ENCODE assay signal across 8 mouse cellular contexts in genomic region chr13:94174577-94175279, GRCm38 (mm10).
DNase-seq lines count a peak whose midpoint lies in the region; ATAC-seq lines count a peak whose summit lies in the region.

No protein-coding gene starts in this region.

- no peaks in the 10 kb centered on the region for H3K27me3 ChIP-seq in heart, embryonic 16.5 days (ENCODE audit: control insufficient read depth, insufficient read depth, low read length)
- no peaks in the 10 kb centered on the region for H3K27me3 ChIP-seq in embryonic facial prominence, embryonic 15.5 days
- 0 out of 2 replicates have a peak, but pooled peaks cover 11% of the 10 kb centered on the region for H3K27me3 ChIP-seq in limb, embryonic 12.5 days

- H3K4me1 ChIP-seq in heart, embryonic 16.5 days (ENCODE audit: control insufficient read depth, insufficient read depth, low read length) = peaks cover 36% of the 10 kb centered on the region
- peaks cover 48% of the 10 kb centered on the region for H3K4me1 ChIP-seq in embryonic facial prominence, embryonic 15.5 days
- H3K4me1 ChIP-seq in limb, embryonic 12.5 days (replicated peaks) = peaks cover 59% of the 10 kb centered on the region

- no peak for ATAC-seq in heart, embryonic 16.5 days (replicated peaks; ENCODE audit: extremely low read depth, insufficient read depth, low FRiP score)
- ATAC-seq in embryonic facial prominence, embryonic 15.5 days (ENCODE audit: insufficient number of reproducible peaks, low FRiP score, low TSS enrichment, low read depth) = no peak
- no peak for ATAC-seq in limb, embryonic 12.5 days (ENCODE audit: insufficient number of reproducible peaks, insufficient read depth, low FRiP score, low TSS enrichment, low read depth)

- peak overlapping the region; percentile 64 for H3K4me3 ChIP-seq in heart, embryonic 16.5 days (ENCODE audit: low read length)
- peak overlapping the region; percentile 45 for H3K4me3 ChIP-seq in embryonic facial prominence, embryonic 15.5 days (replicated peaks)
- H3K4me3 ChIP-seq in limb, embryonic 12.5 days (replicated peaks) = peak overlapping the region; percentile 51

- peak overlapping the region; percentile 59 for H3K9ac ChIP-seq in heart, embryonic 16.5 days (ENCODE audit: low read length)
- H3K9ac ChIP-seq in embryonic facial prominence, embryonic 15.5 days = peak overlapping the region; percentile 6; the same call in 1 of the 2 replicates
- peak overlapping the region; percentile 61 for H3K9ac ChIP-seq in limb, embryonic 12.5 days (replicated peaks)

- DNase-seq in heart, postnatal 10 days = no peak
- DNase-seq in MN1 (ENCODE audit: low spot score) = peak; percentile 37
- DNase-seq in retina, embryonic 14.5 days (ENCODE audit: low spot score) = peak; percentile 54
- DNase-seq in layer of hippocampus, adult 9-10 months (ENCODE audit: low spot score) = no peak
- no peak for DNase-seq in B cell, adult 2 months

- peak overlapping the region; percentile 99 for H3K4me2 ChIP-seq in heart, embryonic 16.5 days (ENCODE audit: low read depth, low read length)
- H3K4me2 ChIP-seq in embryonic facial prominence, embryonic 15.5 days (replicated peaks) = peak overlapping the region; percentile 85
- peak overlapping the region; percentile 94 for H3K4me2 ChIP-seq in limb, embryonic 12.5 days

- no peaks in the 10 kb centered on the region for H3K36me3 ChIP-seq in heart, embryonic 16.5 days (ENCODE audit: control insufficient read depth, insufficient read depth)
- H3K36me3 ChIP-seq in embryonic facial prominence, embryonic 15.5 days = no peaks in the 10 kb centered on the region
- peaks cover 6% of the 10 kb centered on the region; the same call in 1 of the 2 replicates for H3K36me3 ChIP-seq in limb, embryonic 12.5 days

- H3K9me3 ChIP-seq in heart, embryonic 16.5 days (replicated peaks; ENCODE audit: control insufficient read depth, low read length) = no peaks in the 10 kb centered on the region
- H3K9me3 ChIP-seq in embryonic facial prominence, embryonic 15.5 days (replicated peaks) = no peaks in the 10 kb centered on the region
- no peaks in the 10 kb centered on the region for H3K9me3 ChIP-seq in limb, embryonic 12.5 days

- peak overlapping the region; percentile 56 for H3K27ac ChIP-seq in heart, embryonic 16.5 days (ENCODE audit: low read length)
- peak overlapping the region; percentile 22; the same call in 1 of the 2 replicates for H3K27ac ChIP-seq in embryonic facial prominence, embryonic 15.5 days (replicated peaks)
- H3K27ac ChIP-seq in limb, embryonic 12.5 days = peak overlapping the region; percentile 62; the same call in 1 of the 2 replicates

- 28% methylated on average over 16 of the region's 16 CpGs for WGBS in heart, embryonic 16.5 days
- 20% methylated on average over 16 of the region's 16 CpGs for WGBS in embryonic facial prominence, embryonic 15.5 days
- 26% methylated on average over 16 of the region's 16 CpGs for WGBS in limb, embryonic 12.5 days

- intact Hi-C loops in heart, postnatal 10 days (cut with DNase I) = no loop called here

Comparison
In these comparisons a context has a peak if more than half of its experiments do, and no peak if none do; other contexts are left out.
1. H3K9ac ChIP-seq: peak in every context shown above with its lines; median percentile 61 in limb, embryonic 12.5 days; 59 in heart, embryonic 16.5 days; 6 in embryonic facial prominence, embryonic 15.5 days.
2. DNase-seq: peak in MN1 (single experiment) and retina, embryonic 14.5 days (single experiment); none in heart, postnatal 10 days (0 of 2), layer of hippocampus, adult 9-10 months (single experiment) and B cell, adult 2 months (0 of 2).
3. Peak in every context shown above with its lines, with median percentiles within 50 percentile points of each other: H3K27ac ChIP-seq, H3K4me2 ChIP-seq and H3K4me3 ChIP-seq.